ENCODE assay signal across 8 mouse cellular contexts in the genomic region with DNA sequence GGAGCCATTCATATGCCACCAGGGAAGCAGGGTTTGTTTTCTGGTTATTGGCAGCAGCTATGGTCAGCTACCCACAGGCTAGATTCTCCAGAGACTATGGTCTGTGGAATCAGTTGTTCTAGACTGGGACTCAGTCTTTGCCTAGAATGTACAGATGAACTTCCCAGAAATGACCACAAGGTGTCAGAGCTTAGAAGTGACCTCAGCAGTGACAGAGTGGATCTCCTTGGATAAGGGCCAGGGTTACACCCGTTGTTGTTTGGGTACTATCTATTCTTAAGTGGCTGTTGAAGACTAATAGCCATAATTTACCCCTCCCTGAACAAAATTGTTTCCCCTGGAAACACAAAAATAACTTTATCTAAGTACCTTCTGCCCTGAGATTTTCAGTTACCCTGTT. TPM values are rescaled to one million over a fixed set of nuclear protein-coding genes. Genes with fewer than 3 reads are reported as not detected.
DNase-seq lines count a peak whose midpoint lies in the region; ATAC-seq and TF ChIP-seq lines count a peak whose summit lies in the region.

No protein-coding gene starts in this region.

- H3K27me3 ChIP-seq in kidney, adult 2 months (replicated peaks; ENCODE audit: control insufficient read depth, insufficient read depth, low read length), result no peaks in the 10 kb centered on the region
- H3K27me3 ChIP-seq in kidney, embryonic 16.5 days (ENCODE audit: insufficient read depth, low read length), result no peaks in the 10 kb centered on the region
- H3K27me3 ChIP-seq in Patski, result no peaks in the 10 kb centered on the region

- H3K4me3 ChIP-seq in kidney, adult 2 months (ENCODE audit: insufficient read depth, low read depth, low read length), result no peak overlapping the region
- no peak overlapping the region for H3K4me3 ChIP-seq in kidney, embryonic 16.5 days (ENCODE audit: low read length)

- TF ChIP-seq CTCF in kidney, adult 2 months (conservative IDR thresholded peaks at IDR 0.05; ENCODE audit: insufficient read depth, insufficient read length, low read depth, low read length), result peak; percentile 32; the same call in 1 of the 2 replicates
- TF ChIP-seq CTCF in Patski (IDR thresholded peaks at IDR 0.05), result peak; percentile 51

- H3K9me3 ChIP-seq in kidney, embryonic 16.5 days (ENCODE audit: low read length), result no peaks in the 10 kb centered on the region

- ATAC-seq in kidney, embryonic 16.5 days (ENCODE audit: low FRiP score, low TSS enrichment), result no peak
- ATAC-seq in Patski, result no peak

- no peak overlapping the region for H3K9ac ChIP-seq in kidney, embryonic 16.5 days (replicated peaks; ENCODE audit: low read length)

- POLR2A ChIA-PET in Patski (lab: Charles Lee), result no interaction called here

- in situ Hi-C loops in Patski (cut with MboI; ENCODE audit: low pct_unique_long_range_greater_than_20kb), result no loop called here

- H3K4me1 ChIP-seq in kidney, adult 2 months (ENCODE audit: control insufficient read depth, insufficient read depth, low read length), result no peaks in the 10 kb centered on the region
- H3K4me1 ChIP-seq in kidney, embryonic 16.5 days (ENCODE audit: insufficient read depth, low read length), result no peaks in the 10 kb centered on the region

- H3K4me2 ChIP-seq in kidney, embryonic 16.5 days (replicated peaks; ENCODE audit: low read depth, low read length), result no peak overlapping the region

- H3K27ac ChIP-seq in kidney, adult 2 months (ENCODE audit: insufficient read depth, low read depth, low read length), result no peak overlapping the region
- H3K27ac ChIP-seq in kidney, embryonic 16.5 days (ENCODE audit: low read length), result no peak overlapping the region

- peak; percentile 32 for DNase-seq in adrenal gland, adult 2 months
- DNase-seq in adrenal gland, adult 8-10 months, result no peak
- peak; percentile 55 for DNase-seq in kidney, adult 2 months
- DNase-seq in Patski (ENCODE audit: low read depth, low spot score), result peak; percentile 7
- DNase-seq in lung, postnatal 14 days, result peak; percentile 22
- DNase-seq in natural killer cell, adult 2 months (ENCODE audit: low spot score in 2 of 2), result no peak
- no peak for DNase-seq in urinary bladder, postnatal 4 days (ENCODE audit: low spot score in 2 of 2)

- TF ChIP-seq POLR2A in kidney, adult 2 months (IDR thresholded peaks at IDR 0.05; ENCODE audit: low read depth, low read length), result no peak

- 0% methylated on average over 1 of the region's 1 CpGs for WGBS in kidney, adult 2 months
- 10% methylated on average over 1 of the region's 1 CpGs for WGBS in kidney, embryonic 16.5 days

- H3K36me3 ChIP-seq in kidney, adult 2 months (ENCODE audit: control insufficient read depth, insufficient read depth, low read length), result no peaks in the 10 kb centered on the region
- H3K36me3 ChIP-seq in kidney, embryonic 16.5 days (ENCODE audit: insufficient read depth, low read length), result no peaks in the 10 kb centered on the region

- CTCF ChIA-PET in Patski (lab: Charles Lee), result no interaction called here

RNA-seq across cellular contexts. Expression of a gene that starts 21.0 kb away (rescaled TPM):
- 1 to 10 TPM; 5.2 to 7.4 TPM for total RNA-seq in adrenal gland, adult 2 months (2021)
- 3.7 and 4.0 TPM in 2 replicates for polyA plus RNA-seq in adrenal gland, adult 2 months (2012; rRNA removed)
- total RNA-seq in adrenal gland, adult 8-10 months (2022), result 1 to 10 TPM; 6.5 to 9.3 (median 8.7) TPM
- 0.46 and 0.56 TPM in 2 replicates for polyA plus RNA-seq in kidney, adult 2 months (2012; rRNA removed)
- 0.30 and 0.41 TPM in 2 replicates for polyA plus RNA-seq in kidney, embryonic 16.5 days (2015; fragmentation: Nextera tagmentation; extraction: Ambion mirVana)
- polyA plus RNA-seq in Patski (2021), result 0.04 TPM

RNA-seq across cellular contexts. Expression of a gene that starts 55.8 kb away (rescaled TPM):
- 100 to 1,000 TPM in 1 of 2 experiments, 10 to 100 TPM in 1; 77.9 to 111 TPM for total RNA-seq in adrenal gland, adult 2 months (2021)
- polyA plus RNA-seq in adrenal gland, adult 2 months (2012; rRNA removed), result 46.0 and 52.3 TPM in 2 replicates
- 10 to 100 TPM; 58.8 to 88.7 (median 70.4) TPM for total RNA-seq in adrenal gland, adult 8-10 months (2022)
- 121 and 155 TPM in 2 replicates for polyA plus RNA-seq in kidney, adult 2 months (2012; rRNA removed)
- polyA plus RNA-seq in kidney, embryonic 16.5 days (2015; fragmentation: Nextera tagmentation; extraction: Ambion mirVana), result 238 and 253 TPM in 2 replicates
- 84.9 TPM for polyA plus RNA-seq in Patski (2021)

Comparison
In these comparisons a context has a peak if more than half of its experiments do, and no peak if none do; other contexts are left out.
1. DNase-seq: peak in adrenal gland, adult 2 months (single experiment), kidney, adult 2 months (single experiment), Patski (single experiment) and lung, postnatal 14 days (single experiment); none in adrenal gland, adult 8-10 months (single experiment), natural killer cell, adult 2 months (0 of 2) and urinary bladder, postnatal 4 days (0 of 2).